Mouse (Mus musculus): Measurements from ENCODE around the gene Sema4b. TPM values are rescaled to one million over a fixed set of nuclear protein-coding genes. Genes with fewer than 3 reads are reported as not detected.

Gene Sema4b
- polyA plus RNA-seq, 1 experiment from 2014 or later = 10.5 TPM

GRCm38 (mm10) chr7:80152756-80153155, 33.9 kb upstream of the Sema4b start:
- H3K4me1 ChIP-seq (ENCODE audit: control insufficient read depth, insufficient read depth, low read length) = peaks cover 6% of the 10 kb centered on the region; the same call in 1 of the 2 replicates
- no peaks in the 10 kb centered on the region for H3K27me3 ChIP-seq (replicated peaks; ENCODE audit: control insufficient read depth, insufficient read depth, low read length)
- H3K4me2 ChIP-seq (ENCODE audit: low read depth, low read length) = no peak overlapping the region
- no peak overlapping the region for H3K9ac ChIP-seq (ENCODE audit: low read depth, low read length)
- no peak overlapping the region for H3K4me3 ChIP-seq (ENCODE audit: low read depth, low read length)
- DNase-seq (ENCODE audit: low spot score) = no peak
- H3K27ac ChIP-seq (replicated peaks; ENCODE audit: low read depth, low read length) = no peak overlapping the region
- no peaks in the 10 kb centered on the region for H3K9me3 ChIP-seq (ENCODE audit: control insufficient read depth, low read length)
- no peak for ATAC-seq (ENCODE audit: low read depth)
- 91% methylated on average over 8 of the region's 8 CpGs for WGBS
- no peaks in the 10 kb centered on the region for H3K36me3 ChIP-seq (ENCODE audit: control insufficient read depth, insufficient read depth, low read length)

GRCm38 (mm10) chr7:80154689-80155088, 32.0 kb upstream of the Sema4b start:
- H3K4me1 ChIP-seq (ENCODE audit: control insufficient read depth, insufficient read depth, low read length) = peaks cover 2% of the 10 kb centered on the region; the same call in 1 of the 2 replicates
- DNase-seq (ENCODE audit: low spot score) = no peak
- no peak overlapping the region for H3K4me3 ChIP-seq (ENCODE audit: low read depth, low read length)
- H3K9ac ChIP-seq (ENCODE audit: low read depth, low read length) = no peak overlapping the region
- WGBS = 85% methylated on average over 3 of the region's 3 CpGs
- no peak for ATAC-seq (ENCODE audit: low read depth)
- H3K27me3 ChIP-seq (replicated peaks; ENCODE audit: control insufficient read depth, insufficient read depth, low read length) = no peaks in the 10 kb centered on the region
- H3K36me3 ChIP-seq (ENCODE audit: control insufficient read depth, insufficient read depth, low read length) = no peaks in the 10 kb centered on the region
- H3K27ac ChIP-seq (replicated peaks; ENCODE audit: low read depth, low read length) = no peak overlapping the region
- no peaks in the 10 kb centered on the region for H3K9me3 ChIP-seq (ENCODE audit: control insufficient read depth, low read length)
- H3K4me2 ChIP-seq (ENCODE audit: low read depth, low read length) = no peak overlapping the region

- H3K27ac ChIP-seq (replicated peaks; ENCODE audit: low read depth, low read length) = 0 out of 2 replicates have a peak overlapping the region, but pooled peaks have one; percentile 21
- WGBS = 54% methylated on average over 12 of the region's 13 CpGs
- H3K4me1 ChIP-seq (ENCODE audit: control insufficient read depth, insufficient read depth, low read length) = no peaks in the 10 kb centered on the region; the same call in 1 of the 2 replicates
- no peak overlapping the region for H3K9ac ChIP-seq (ENCODE audit: low read depth, low read length)
- DNase-seq (ENCODE audit: low spot score) = peak; percentile 72
- ATAC-seq (ENCODE audit: low read depth) = peak; percentile 27; the same call in 1 of the 2 replicates
- no peaks in the 10 kb centered on the region for H3K27me3 ChIP-seq (replicated peaks; ENCODE audit: control insufficient read depth, insufficient read depth, low read length)
- H3K9me3 ChIP-seq (ENCODE audit: control insufficient read depth, low read length) = no peaks in the 10 kb centered on the region
- H3K4me2 ChIP-seq (ENCODE audit: low read depth, low read length) = no peak overlapping the region
- H3K36me3 ChIP-seq (ENCODE audit: control insufficient read depth, insufficient read depth, low read length) = no peaks in the 10 kb centered on the region
- H3K4me3 ChIP-seq (ENCODE audit: low read depth, low read length) = no peak overlapping the region
Measured at GRCm38 (mm10) chr7:80156711-80157227, 29.9 kb upstream of the Sema4b start.

- Histone ChIP-seq H3K9ac (ENCODE audit: low read depth, low read length) (no peak overlapping the region), H3K27ac (replicated peaks; ENCODE audit: low read depth, low read length) (no peak overlapping the region), H3K4me1 (ENCODE audit: control insufficient read depth, insufficient read depth, low read length) (no peaks in the 10 kb centered on the region; the same call in 1 of the 2 replicates), H3K27me3 (replicated peaks; ENCODE audit: control insufficient read depth, insufficient read depth, low read length) (no peaks in the 10 kb centered on the region), H3K36me3 (ENCODE audit: control insufficient read depth, insufficient read depth, low read length) (no peaks in the 10 kb centered on the region), H3K4me2 (ENCODE audit: low read depth, low read length) (no peak overlapping the region), H3K4me3 (ENCODE audit: low read depth, low read length) (no peak overlapping the region), H3K9me3 (ENCODE audit: control insufficient read depth, low read length) (no peaks in the 10 kb centered on the region)
- DNase-seq (ENCODE audit: low spot score) (no peak), ATAC-seq (ENCODE audit: low read depth) (no peak)
- 87% methylated on average over 8 of the region's 8 CpGs for WGBS
Measured at GRCm38 (mm10) chr7:80158496-80159268, 28.0 kb upstream of the Sema4b start.

GRCm38 (mm10) chr7:80160293-80160944, 26.2 kb upstream of the Sema4b start:
- Histone ChIP-seq H3K4me3 (ENCODE audit: low read depth, low read length) (no peak overlapping the region), H3K27ac (replicated peaks; ENCODE audit: low read depth, low read length) (no peak overlapping the region), H3K9ac (ENCODE audit: low read depth, low read length) (no peak overlapping the region), H3K4me1 (ENCODE audit: control insufficient read depth, insufficient read depth, low read length) (no peaks in the 10 kb centered on the region; the same call in 1 of the 2 replicates), H3K36me3 (ENCODE audit: control insufficient read depth, insufficient read depth, low read length) (no peaks in the 10 kb centered on the region), H3K9me3 (ENCODE audit: control insufficient read depth, low read length) (no peaks in the 10 kb centered on the region), H3K4me2 (ENCODE audit: low read depth, low read length) (no peak overlapping the region), H3K27me3 (replicated peaks; ENCODE audit: control insufficient read depth, insufficient read depth, low read length) (no peaks in the 10 kb centered on the region)
- peak; percentile 86 for DNase-seq (ENCODE audit: low spot score)
- peak; percentile 79; the same call in 1 of the 2 replicates for ATAC-seq (ENCODE audit: low read depth)
- WGBS = 50% methylated on average over 7 of the region's 7 CpGs

DNA sequence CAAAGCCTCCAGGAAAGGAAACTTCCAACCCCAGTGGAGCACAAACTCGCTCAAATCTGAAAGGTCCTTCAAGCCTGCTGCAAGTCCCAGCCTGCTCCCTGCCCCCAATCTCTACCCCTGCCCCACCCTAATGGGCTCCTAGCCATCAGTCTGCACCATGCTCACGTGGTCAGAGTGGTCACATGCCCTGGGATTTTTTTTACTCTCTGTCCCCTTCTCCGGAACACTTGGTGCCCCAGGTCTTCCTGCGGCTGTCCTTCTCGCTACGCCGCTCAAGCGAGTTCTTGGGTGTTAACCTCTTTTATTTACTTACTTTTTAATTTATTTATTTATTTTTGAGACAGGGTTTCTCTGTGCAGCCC, 25.7 kb upstream of the Sema4b start:
- H3K36me3 ChIP-seq (ENCODE audit: control insufficient read depth, insufficient read depth, low read length) = no peaks in the 10 kb centered on the region
- H3K4me1 ChIP-seq (ENCODE audit: control insufficient read depth, insufficient read depth, low read length) = no peaks in the 10 kb centered on the region; the same call in 1 of the 2 replicates
- H3K9me3 ChIP-seq (ENCODE audit: control insufficient read depth, low read length) = no peaks in the 10 kb centered on the region
- H3K27me3 ChIP-seq (replicated peaks; ENCODE audit: control insufficient read depth, insufficient read depth, low read length) = no peaks in the 10 kb centered on the region
- no peak overlapping the region for H3K9ac ChIP-seq (ENCODE audit: low read depth, low read length)
- no peak overlapping the region for H3K4me3 ChIP-seq (ENCODE audit: low read depth, low read length)
- no peak overlapping the region; the same call in 1 of the 2 replicates for H3K27ac ChIP-seq (replicated peaks; ENCODE audit: low read depth, low read length)
- DNase-seq (ENCODE audit: low spot score) (peak; percentile 64), ATAC-seq (ENCODE audit: low read depth) (peak; percentile 13; the same call in 1 of the 2 replicates)
- WGBS = 61% methylated on average over 8 of the region's 8 CpGs
- H3K4me2 ChIP-seq (ENCODE audit: low read depth, low read length) = no peak overlapping the region

DNA sequence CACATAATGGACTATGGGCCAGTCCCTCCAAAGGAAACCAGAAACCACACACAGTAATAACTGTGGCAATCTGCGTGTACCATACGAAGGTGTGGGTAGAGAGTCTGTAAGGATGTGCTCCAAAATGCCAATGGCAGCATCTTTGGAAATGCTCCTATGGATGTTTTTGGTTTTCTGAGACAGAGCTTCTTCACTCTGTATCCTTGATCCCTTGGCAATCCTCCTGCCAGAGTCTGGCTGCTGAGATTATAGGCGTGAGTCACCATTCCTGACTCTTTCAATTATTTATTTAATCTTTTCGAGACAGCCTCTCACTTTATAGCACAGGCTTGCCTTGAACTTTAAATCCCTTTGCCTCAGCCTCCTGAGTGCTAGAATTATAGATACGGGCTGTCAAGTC, 21.2 kb upstream of the Sema4b start:
- 71% methylated on average over 5 of the region's 5 CpGs for WGBS
- Histone ChIP-seq H3K4me1 (ENCODE audit: control insufficient read depth, insufficient read depth, low read length) (no peaks in the 10 kb centered on the region), H3K27me3 (replicated peaks; ENCODE audit: control insufficient read depth, insufficient read depth, low read length) (no peaks in the 10 kb centered on the region), H3K9me3 (ENCODE audit: control insufficient read depth, low read length) (no peaks in the 10 kb centered on the region), H3K4me2 (ENCODE audit: low read depth, low read length) (no peak overlapping the region), H3K9ac (ENCODE audit: low read depth, low read length) (no peak overlapping the region), H3K36me3 (ENCODE audit: control insufficient read depth, insufficient read depth, low read length) (no peaks in the 10 kb centered on the region), H3K27ac (replicated peaks; ENCODE audit: low read depth, low read length) (no peak overlapping the region), H3K4me3 (ENCODE audit: low read depth, low read length) (no peak overlapping the region)
- DNase-seq (ENCODE audit: low spot score) (no peak), ATAC-seq (ENCODE audit: low read depth) (no peak)

DNA sequence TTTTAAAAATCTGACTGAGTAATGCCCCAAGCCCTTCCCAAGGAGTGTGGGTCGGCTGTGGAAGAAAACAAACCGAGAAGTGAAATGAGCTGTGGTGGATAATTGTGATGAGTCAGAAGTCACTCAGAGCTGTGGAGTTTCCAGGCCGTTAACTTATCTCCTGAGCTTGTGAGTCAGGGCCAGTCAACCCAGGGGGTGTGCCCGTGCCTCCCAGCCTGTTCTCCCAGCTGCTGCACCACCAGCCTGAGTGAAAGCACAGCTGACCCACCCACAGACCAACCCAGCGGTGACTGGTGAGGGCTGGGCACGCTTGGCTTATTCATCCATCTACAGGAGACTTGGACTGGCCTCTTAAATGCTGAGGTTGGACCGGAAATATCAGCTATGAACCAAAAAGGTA, 19.9 kb upstream of the Sema4b start:
- no peaks in the 10 kb centered on the region for H3K9me3 ChIP-seq (ENCODE audit: control insufficient read depth, low read length)
- H3K9ac ChIP-seq (ENCODE audit: low read depth, low read length) = no peak overlapping the region
- H3K36me3 ChIP-seq (ENCODE audit: control insufficient read depth, insufficient read depth, low read length) = no peaks in the 10 kb centered on the region
- H3K4me2 ChIP-seq (ENCODE audit: low read depth, low read length) = no peak overlapping the region
- no peak overlapping the region for H3K27ac ChIP-seq (replicated peaks; ENCODE audit: low read depth, low read length)
- H3K4me3 ChIP-seq (ENCODE audit: low read depth, low read length) = no peak overlapping the region
- no peaks in the 10 kb centered on the region for H3K27me3 ChIP-seq (replicated peaks; ENCODE audit: control insufficient read depth, insufficient read depth, low read length)
- peaks cover 5% of the 10 kb centered on the region; the same call in 1 of the 2 replicates for H3K4me1 ChIP-seq (ENCODE audit: control insufficient read depth, insufficient read depth, low read length)
- ATAC-seq (ENCODE audit: low read depth) = peak; percentile 67; the same call in 1 of the 2 replicates
- peak; percentile 57 for DNase-seq (ENCODE audit: low spot score)
- WGBS = 74% methylated on average over 7 of the region's 7 CpGs

Measured in embryonic facial prominence, embryonic 14.5 days (tissue).